Mouse (Mus musculus): ENCODE results near the gene Gm4869. TPM values are rescaled to one million over a fixed set of nuclear protein-coding genes. Genes with fewer than 3 reads are reported as not detected.
"Not testable (repeated sequence)": the region's sequence is repeated elsewhere in the genome, so short reads cannot be mapped to it uniquely, and the experiment has no call there.

The Gm4869 gene
- polyA plus RNA-seq, 1 experiment from 2014 or later = not detected

- no peak for DNase-seq (ENCODE audit: low spot score)
- 75% methylated on average over 7 of the region's 7 CpGs for WGBS
Measured at GRCm38 (mm10) chr5:140446054-140446453, 609 bp downstream of the Gm4869 start.

DNA sequence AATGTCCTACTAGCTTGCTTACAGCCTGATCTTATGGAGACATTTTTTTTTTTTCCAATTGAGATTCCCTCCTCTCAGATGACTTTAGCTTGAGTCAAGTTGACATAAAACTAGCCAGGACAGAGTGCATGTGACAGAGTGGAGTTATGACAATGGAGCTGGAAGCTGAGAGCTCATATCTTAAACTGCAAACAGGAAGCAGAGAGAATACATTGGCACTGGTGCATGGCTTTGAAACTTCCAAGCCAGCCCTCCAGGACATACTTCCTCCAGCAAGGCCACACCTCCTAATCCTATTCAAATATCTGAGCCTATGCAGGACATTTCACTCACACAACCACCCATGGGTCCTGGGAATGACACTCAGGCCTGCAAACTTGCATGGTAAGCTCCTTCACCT lies 9.0 kb downstream of the Gm4869 start:
- no peak overlapping the region for H3K9ac ChIP-seq (ENCODE audit: low read length)
- H3K9me3 ChIP-seq (ENCODE audit: control insufficient read depth, low read length) = no peaks in the 10 kb centered on the region
- H3K4me3 ChIP-seq (ENCODE audit: low read depth, low read length) = no peak overlapping the region
- no peak for DNase-seq (ENCODE audit: low spot score)
- H3K36me3 ChIP-seq (ENCODE audit: control insufficient read depth, insufficient read depth, low read length) = no peaks in the 10 kb centered on the region
- no peaks in the 10 kb centered on the region for H3K27me3 ChIP-seq (replicated peaks; ENCODE audit: control insufficient read depth, insufficient read depth, low read length)
- no peaks in the 10 kb centered on the region for H3K4me1 ChIP-seq (replicated peaks; ENCODE audit: control insufficient read depth, insufficient read depth, low read length)
- no peak overlapping the region for H3K4me2 ChIP-seq (ENCODE audit: low read length)
- no peak for ATAC-seq (replicated peaks; ENCODE audit: low FRiP score, low TSS enrichment, low read depth)
- H3K27ac ChIP-seq (ENCODE audit: low read depth) = no peak overlapping the region

More at GRCm38 (mm10) chr5:140446054-140446453, 609 bp downstream of the Gm4869 start:
- H3K27ac ChIP-seq (ENCODE audit: low read depth) = no peak overlapping the region
- H3K4me1 ChIP-seq (replicated peaks; ENCODE audit: control insufficient read depth, insufficient read depth, low read length) = no peaks in the 10 kb centered on the region
- H3K4me3 ChIP-seq (ENCODE audit: low read depth, low read length) = no peak overlapping the region
- H3K4me2 ChIP-seq (ENCODE audit: low read length) = no peak overlapping the region
- peaks cover 44% of the 10 kb centered on the region for H3K36me3 ChIP-seq (ENCODE audit: control insufficient read depth, insufficient read depth, low read length)
- ATAC-seq (replicated peaks; ENCODE audit: low FRiP score, low TSS enrichment, low read depth) = no peak
- H3K27me3 ChIP-seq (replicated peaks; ENCODE audit: control insufficient read depth, insufficient read depth, low read length) = no peaks in the 10 kb centered on the region
- no peak overlapping the region for H3K9ac ChIP-seq (ENCODE audit: low read length)
- H3K9me3 ChIP-seq (ENCODE audit: control insufficient read depth, low read length) = no peaks in the 10 kb centered on the region

DNA sequence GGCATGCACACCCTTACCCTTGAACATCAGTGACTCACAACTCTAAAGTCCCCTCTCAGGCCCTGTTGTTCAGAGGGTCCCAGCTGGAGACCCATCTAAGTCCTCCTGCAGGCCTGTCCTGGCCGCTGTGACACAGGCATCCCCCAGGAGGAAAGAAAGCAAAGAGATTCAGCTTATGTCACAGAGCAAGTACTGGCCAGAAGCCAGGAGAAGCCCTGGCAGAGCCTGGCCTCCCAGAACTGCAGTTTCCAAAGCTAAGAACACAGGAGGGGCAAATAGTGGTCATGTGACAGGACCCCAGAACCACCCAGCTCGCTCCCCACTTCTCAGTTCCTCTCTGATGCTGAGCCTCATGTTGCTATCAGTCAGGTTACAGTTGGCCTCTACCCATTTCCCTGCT lies 10.0 kb downstream of the Gm4869 start:
- H3K9me3 ChIP-seq (ENCODE audit: control insufficient read depth, low read length) = no peaks in the 10 kb centered on the region
- no peak overlapping the region for H3K27ac ChIP-seq (ENCODE audit: low read depth)
- H3K36me3 ChIP-seq (ENCODE audit: control insufficient read depth, insufficient read depth, low read length) = no peaks in the 10 kb centered on the region
- H3K4me2 ChIP-seq (ENCODE audit: low read length) = no peak overlapping the region
- no peaks in the 10 kb centered on the region for H3K4me1 ChIP-seq (replicated peaks; ENCODE audit: control insufficient read depth, insufficient read depth, low read length)
- DNase-seq (ENCODE audit: low spot score) = no peak
- no peak overlapping the region for H3K4me3 ChIP-seq (ENCODE audit: low read depth, low read length)
- WGBS = 81% methylated on average over 2 of the region's 2 CpGs
- no peak overlapping the region for H3K9ac ChIP-seq (ENCODE audit: low read length)
- no peaks in the 10 kb centered on the region for H3K27me3 ChIP-seq (replicated peaks; ENCODE audit: control insufficient read depth, insufficient read depth, low read length)
- no peak for ATAC-seq (replicated peaks; ENCODE audit: low FRiP score, low TSS enrichment, low read depth)

GRCm38 (mm10) chr5:140461476-140461875 lies 16.0 kb downstream of the Gm4869 start:
- no peak overlapping the region for H3K9ac ChIP-seq (ENCODE audit: low read length)
- no peak overlapping the region for H3K4me2 ChIP-seq (ENCODE audit: low read length)
- DNase-seq (ENCODE audit: low spot score) (no peak), ATAC-seq (replicated peaks; ENCODE audit: low FRiP score, low TSS enrichment, low read depth) (no peak)
- 85% methylated on average over 3 of the region's 3 CpGs for WGBS
- H3K4me3 ChIP-seq (ENCODE audit: low read depth, low read length) = no peak overlapping the region
- no peak overlapping the region for H3K27ac ChIP-seq (ENCODE audit: low read depth)
- H3K4me1 ChIP-seq (replicated peaks; ENCODE audit: control insufficient read depth, insufficient read depth, low read length) = no peaks in the 10 kb centered on the region
- H3K27me3 ChIP-seq (replicated peaks; ENCODE audit: control insufficient read depth, insufficient read depth, low read length) = no peaks in the 10 kb centered on the region
- H3K9me3 ChIP-seq (ENCODE audit: control insufficient read depth, low read length) = no peaks in the 10 kb centered on the region
- no peaks in the 10 kb centered on the region for H3K36me3 ChIP-seq (ENCODE audit: control insufficient read depth, insufficient read depth, low read length)

DNA sequence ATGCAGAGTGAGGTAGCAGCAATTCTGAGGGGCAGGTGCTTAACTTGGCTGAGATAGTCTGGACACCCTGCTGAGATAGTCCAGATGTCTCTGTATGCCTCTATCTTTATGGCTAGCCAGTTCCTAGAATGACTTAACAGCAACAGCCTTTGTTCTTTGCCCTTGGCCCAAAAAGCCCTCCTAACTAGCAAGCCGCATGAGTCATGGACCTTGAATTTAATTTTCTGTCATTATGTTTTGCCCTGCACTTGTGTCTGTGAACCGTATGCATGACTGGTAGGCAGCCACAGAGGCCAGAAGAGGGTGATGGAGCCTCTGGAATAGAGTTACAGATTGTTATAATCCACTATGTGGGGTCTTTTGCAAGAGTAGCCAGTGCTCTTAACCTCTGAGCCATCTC lies 17.7 kb downstream of the Gm4869 start:
- DNase-seq (ENCODE audit: low spot score); H3K4me2 ChIP-seq (ENCODE audit: low read length); H3K27ac ChIP-seq (ENCODE audit: low read depth); ATAC-seq (replicated peaks; ENCODE audit: low FRiP score, low TSS enrichment, low read depth); H3K36me3 ChIP-seq (ENCODE audit: control insufficient read depth, insufficient read depth, low read length); H3K27me3 ChIP-seq (replicated peaks; ENCODE audit: control insufficient read depth, insufficient read depth, low read length); H3K9me3 ChIP-seq (ENCODE audit: control insufficient read depth, low read length); H3K9ac ChIP-seq (ENCODE audit: low read length); H3K4me1 ChIP-seq (replicated peaks; ENCODE audit: control insufficient read depth, insufficient read depth, low read length); H3K4me3 ChIP-seq (ENCODE audit: low read depth, low read length): not testable (repeated sequence)
- WGBS = 81% methylated on average over 2 of the region's 2 CpGs

DNA sequence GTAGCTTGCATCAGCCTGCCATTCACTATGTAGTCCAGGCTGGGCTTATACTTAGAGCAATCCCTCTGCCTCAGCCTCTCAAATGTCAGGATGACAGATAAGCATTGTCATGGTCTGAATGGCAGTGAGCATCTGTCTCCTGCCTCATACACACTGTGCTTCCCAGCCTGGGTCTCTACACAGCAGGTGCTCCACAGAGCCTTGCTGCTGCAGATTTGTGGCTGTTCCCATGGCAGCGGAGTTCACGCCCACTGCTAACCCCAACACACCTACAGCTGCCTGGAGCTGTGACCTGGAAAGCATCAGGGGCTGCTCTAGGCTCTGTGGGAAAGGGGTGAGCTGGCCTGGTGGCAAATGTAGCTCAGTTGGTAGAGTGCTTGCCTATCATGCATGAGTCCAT lies 19.5 kb downstream of the Gm4869 start:
- no peak overlapping the region for H3K4me2 ChIP-seq (ENCODE audit: low read length)
- no peaks in the 10 kb centered on the region for H3K27me3 ChIP-seq (replicated peaks; ENCODE audit: control insufficient read depth, insufficient read depth, low read length)
- WGBS = 85% methylated on average over 2 of the region's 2 CpGs
- H3K9me3 ChIP-seq (ENCODE audit: control insufficient read depth, low read length) = no peaks in the 10 kb centered on the region
- H3K36me3 ChIP-seq (ENCODE audit: control insufficient read depth, insufficient read depth, low read length) = no peaks in the 10 kb centered on the region
- no peak overlapping the region for H3K27ac ChIP-seq (ENCODE audit: low read depth)
- DNase-seq (ENCODE audit: low spot score) (no peak), ATAC-seq (replicated peaks; ENCODE audit: low FRiP score, low TSS enrichment, low read depth) (no peak)
- H3K4me3 ChIP-seq (ENCODE audit: low read depth, low read length) = no peak overlapping the region
- H3K9ac ChIP-seq (ENCODE audit: low read length) = no peak overlapping the region
- no peaks in the 10 kb centered on the region for H3K4me1 ChIP-seq (replicated peaks; ENCODE audit: control insufficient read depth, insufficient read depth, low read length)

GRCm38 (mm10) chr5:140472336-140472735 lies 26.9 kb downstream of the Gm4869 start:
- Histone ChIP-seq H3K36me3 (ENCODE audit: control insufficient read depth, insufficient read depth, low read length) (no peaks in the 10 kb centered on the region), H3K9ac (ENCODE audit: low read length) (no peak overlapping the region), H3K27ac (ENCODE audit: low read depth) (no peak overlapping the region), H3K9me3 (ENCODE audit: control insufficient read depth, low read length) (0 out of 2 replicates have a peak, but pooled peaks cover under 1% of the 10 kb centered on the region), H3K4me1 (replicated peaks; ENCODE audit: control insufficient read depth, insufficient read depth, low read length) (no peaks in the 10 kb centered on the region), H3K4me2 (ENCODE audit: low read length) (no peak overlapping the region), H3K4me3 (ENCODE audit: low read depth, low read length) (no peak overlapping the region), H3K27me3 (replicated peaks; ENCODE audit: control insufficient read depth, insufficient read depth, low read length) (no peaks in the 10 kb centered on the region)
- DNase-seq (ENCODE audit: low spot score) (no peak), ATAC-seq (replicated peaks; ENCODE audit: low FRiP score, low TSS enrichment, low read depth) (no peak)
- WGBS = 82% methylated on average over 3 of the region's 3 CpGs

DNA sequence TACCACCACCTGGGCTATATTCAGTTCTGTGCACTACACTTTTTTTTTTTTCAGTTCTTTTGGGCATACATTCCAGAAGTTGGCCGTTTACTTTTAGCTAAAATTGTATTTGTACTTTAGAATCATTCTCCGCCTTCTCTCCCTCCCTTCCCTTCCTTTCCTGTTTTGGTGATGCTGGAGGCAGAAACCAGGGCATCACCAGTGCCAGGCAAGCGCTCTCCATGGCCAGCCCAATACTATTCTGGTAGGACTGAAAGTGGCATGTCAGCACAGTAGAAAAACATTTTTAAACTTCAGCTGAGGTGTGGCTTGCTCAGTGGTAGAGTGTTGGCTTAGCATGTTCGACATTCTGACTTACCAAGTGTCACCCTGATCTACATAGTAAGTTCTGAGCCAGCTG lies 36.0 kb downstream of the Gm4869 start:
- Histone ChIP-seq H3K36me3 (ENCODE audit: control insufficient read depth, insufficient read depth, low read length) (no peaks in the 10 kb centered on the region), H3K27me3 (replicated peaks; ENCODE audit: control insufficient read depth, insufficient read depth, low read length) (no peaks in the 10 kb centered on the region), H3K4me2 (ENCODE audit: low read length) (no peak overlapping the region), H3K4me3 (ENCODE audit: low read depth, low read length) (no peak overlapping the region), H3K27ac (ENCODE audit: low read depth) (no peak overlapping the region), H3K4me1 (replicated peaks; ENCODE audit: control insufficient read depth, insufficient read depth, low read length) (no peaks in the 10 kb centered on the region), H3K9me3 (ENCODE audit: control insufficient read depth, low read length) (0 out of 2 replicates have a peak, but pooled peaks cover 4% of the 10 kb centered on the region), H3K9ac (ENCODE audit: low read length) (no peak overlapping the region)
- WGBS = 72% methylated on average over 4 of the region's 4 CpGs
- no peak for ATAC-seq (replicated peaks; ENCODE audit: low FRiP score, low TSS enrichment, low read depth)
- DNase-seq (ENCODE audit: low spot score) = no peak

GRCm38 (mm10) chr5:140491142-140491541 lies 45.7 kb downstream of the Gm4869 start:
- no peak for DNase-seq (ENCODE audit: low spot score)
- Histone ChIP-seq H3K4me1 (replicated peaks; ENCODE audit: control insufficient read depth, insufficient read depth, low read length) (no peaks in the 10 kb centered on the region), H3K9ac (ENCODE audit: low read length) (no peak overlapping the region), H3K27me3 (replicated peaks; ENCODE audit: control insufficient read depth, insufficient read depth, low read length) (no peaks in the 10 kb centered on the region), H3K4me3 (ENCODE audit: low read depth, low read length) (no peak overlapping the region), H3K27ac (ENCODE audit: low read depth) (no peak overlapping the region), H3K9me3 (ENCODE audit: control insufficient read depth, low read length) (no peaks in the 10 kb centered on the region), H3K4me2 (ENCODE audit: low read length) (no peak overlapping the region), H3K36me3 (ENCODE audit: control insufficient read depth, insufficient read depth, low read length) (no peaks in the 10 kb centered on the region)
- 57% methylated on average over 6 of the region's 6 CpGs for WGBS
- ATAC-seq (replicated peaks; ENCODE audit: low FRiP score, low TSS enrichment, low read depth) = no peak
